Mouse (Mus musculus) liver, adult 2 months (tissue): Measurements from ENCODE around the gene Tldc2.

ENCODE experiments used
- CTCF ChIP-seq: fragments of 200-500 bp; IDR thresholded peaks from 2 replicates; pipeline ENCODE4 v1.5.1; 2011; ENCODE audit warnings: low read depth, low read length, control low read depth
- POLR2A ChIP-seq: fragments of 200-500 bp; IDR thresholded peaks from 2 replicates; pipeline ENCODE4 v1.6.1; 2011; ENCODE audit warnings: low read length, control low read depth; ENCODE audit not compliant: insufficient read depth; ENCODE audit errors: extremely low read depth

GRCm38 (mm10) chr2:157058342-157058998 is 28.4 kb upstream of the Tldc2 start:
- no peak for TF ChIP-seq CTCF
- TF ChIP-seq POLR2A, result no peak
